Mouse (Mus musculus): ENCODE results near the gene Satb1. TPM values are rescaled to one million over a fixed set of nuclear protein-coding genes. Genes with fewer than 3 reads are reported as not detected.
A peak's percentile ranks its signal among the peaks of the same experiment; 100 is the strongest.

The Satb1 gene
- polyA plus RNA-seq, 1 experiment = 24.1 TPM

- H3K4me1 ChIP-seq (ENCODE audit: control insufficient read depth, insufficient read depth, low read length) = no peaks in the 10 kb centered on the region
- TF ChIP-seq CTCF (IDR thresholded peaks at IDR 0.05; ENCODE audit: borderline replicate concordance, insufficient read depth, low read depth, low read length) (no peak), POLR2A (IDR thresholded peaks at IDR 0.05; ENCODE audit: borderline replicate concordance, insufficient read depth, low read length) (no peak)
- peak in 1 of 2 experiments; percentile 20 for DNase-seq
- 48% methylated on average over 17 of the region's 17 CpGs for WGBS
- H3K4me3 ChIP-seq (replicated peaks; ENCODE audit: insufficient read depth, low read depth, low read length) = peak overlapping the region; percentile 25
- no peak overlapping the region for H3K27ac ChIP-seq (ENCODE audit: insufficient read depth, low read length)
- no peaks in the 10 kb centered on the region for H3K27me3 ChIP-seq (ENCODE audit: control insufficient read depth, insufficient read depth, low read length)
Observed at GRCm38 (mm10) chr17:51760997-51761655, 72.0 kb downstream of the Satb1 start.

GRCm38 (mm10) chr17:51760251-51760887, 72.7 kb downstream of the Satb1 start:
- Histone ChIP-seq H3K4me1 (ENCODE audit: control insufficient read depth, insufficient read depth, low read length) (no peaks in the 10 kb centered on the region), H3K27me3 (ENCODE audit: control insufficient read depth, insufficient read depth, low read length) (no peaks in the 10 kb centered on the region), H3K27ac (ENCODE audit: insufficient read depth, low read length) (no peak overlapping the region), H3K4me3 (replicated peaks; ENCODE audit: insufficient read depth, low read depth, low read length) (no peak overlapping the region)
- TF ChIP-seq CTCF (IDR thresholded peaks at IDR 0.05; ENCODE audit: borderline replicate concordance, insufficient read depth, low read depth, low read length) = no peak
- no peak for TF ChIP-seq POLR2A (IDR thresholded peaks at IDR 0.05; ENCODE audit: borderline replicate concordance, insufficient read depth, low read length)
- WGBS = 64% methylated on average over 17 of the region's 17 CpGs
- no peak for DNase-seq

- Histone ChIP-seq H3K27ac (ENCODE audit: insufficient read depth, low read length) (no peak overlapping the region), H3K4me3 (replicated peaks; ENCODE audit: insufficient read depth, low read depth, low read length) (no peak overlapping the region), H3K27me3 (ENCODE audit: control insufficient read depth, insufficient read depth, low read length) (no peaks in the 10 kb centered on the region), H3K4me1 (ENCODE audit: control insufficient read depth, insufficient read depth, low read length) (no peaks in the 10 kb centered on the region)
- DNase-seq = no peak
- 72% methylated on average over 4 of the region's 4 CpGs for whole genome bisulfite sequencing
- TF ChIP-seq CTCF (IDR thresholded peaks at IDR 0.05; ENCODE audit: borderline replicate concordance, insufficient read depth, low read depth, low read length) = no peak
- TF ChIP-seq POLR2A (IDR thresholded peaks at IDR 0.05; ENCODE audit: borderline replicate concordance, insufficient read depth, low read length) = no peak
Observed at GRCm38 (mm10) chr17:51759509-51759908, 73.6 kb downstream of the Satb1 start.

DNA sequence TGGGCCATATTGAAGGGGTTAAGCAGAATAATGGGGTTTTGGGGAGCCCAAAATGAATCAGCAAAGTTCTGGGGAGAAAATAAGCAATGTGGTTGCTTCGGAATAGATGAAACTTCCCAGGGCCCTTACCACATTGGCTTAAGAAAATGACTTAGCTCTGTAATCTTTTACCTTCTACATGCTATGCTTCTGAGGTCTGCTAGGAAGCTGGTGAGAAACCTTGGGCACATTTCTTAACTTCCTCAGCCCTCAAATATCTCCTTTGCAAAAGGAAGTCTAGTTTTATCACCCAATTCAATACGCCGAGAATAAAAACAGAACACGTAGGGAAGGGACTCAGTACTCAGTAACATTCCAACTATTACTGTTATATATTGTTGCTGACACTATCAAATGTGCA, 80.9 kb downstream of the Satb1 start:
- WGBS = 96% methylated on average over 4 of the region's 4 CpGs
- DNase-seq = no peak
- Histone ChIP-seq H3K27me3 (ENCODE audit: control insufficient read depth, insufficient read depth, low read length) (no peaks in the 10 kb centered on the region), H3K4me1 (ENCODE audit: control insufficient read depth, insufficient read depth, low read length) (no peaks in the 10 kb centered on the region), H3K4me3 (replicated peaks; ENCODE audit: insufficient read depth, low read depth, low read length) (no peak overlapping the region), H3K27ac (ENCODE audit: insufficient read depth, low read length) (no peak overlapping the region)
- TF ChIP-seq POLR2A (IDR thresholded peaks at IDR 0.05; ENCODE audit: borderline replicate concordance, insufficient read depth, low read length) (no peak), CTCF (IDR thresholded peaks at IDR 0.05; ENCODE audit: borderline replicate concordance, insufficient read depth, low read depth, low read length) (no peak)

DNA sequence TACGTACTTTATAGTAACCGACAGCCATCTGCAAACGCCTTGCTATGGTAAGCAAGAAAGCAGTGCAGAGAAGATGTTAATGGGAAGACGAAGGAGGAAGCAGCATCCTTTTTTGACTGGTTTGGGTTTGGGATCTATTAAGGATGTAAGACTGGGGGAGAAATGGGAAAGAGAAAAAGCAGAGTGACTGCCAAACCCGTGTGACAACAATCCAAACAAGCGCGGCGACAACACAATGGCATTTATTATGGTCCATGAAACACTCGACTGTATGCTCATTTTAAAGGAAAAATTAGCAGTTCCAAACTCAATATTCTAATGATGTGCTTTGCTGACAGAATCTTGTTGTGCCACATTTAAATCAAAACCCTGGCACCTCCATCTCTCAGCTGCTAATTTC, 85.9 kb downstream of the Satb1 start:
- TF ChIP-seq CTCF (IDR thresholded peaks at IDR 0.05; ENCODE audit: borderline replicate concordance, insufficient read depth, low read depth, low read length) = no peak
- no peak for TF ChIP-seq POLR2A (IDR thresholded peaks at IDR 0.05; ENCODE audit: borderline replicate concordance, insufficient read depth, low read length)
- no peaks in the 10 kb centered on the region for H3K27me3 ChIP-seq (ENCODE audit: control insufficient read depth, insufficient read depth, low read length)
- DNase-seq = no peak
- H3K27ac ChIP-seq (ENCODE audit: insufficient read depth, low read length) = no peak overlapping the region
- WGBS = 54% methylated on average over 9 of the region's 9 CpGs
- no peaks in the 10 kb centered on the region; the same call in 1 of the 2 replicates for H3K4me1 ChIP-seq (ENCODE audit: control insufficient read depth, insufficient read depth, low read length)
- no peak overlapping the region for H3K4me3 ChIP-seq (replicated peaks; ENCODE audit: insufficient read depth, low read depth, low read length)

DNA sequence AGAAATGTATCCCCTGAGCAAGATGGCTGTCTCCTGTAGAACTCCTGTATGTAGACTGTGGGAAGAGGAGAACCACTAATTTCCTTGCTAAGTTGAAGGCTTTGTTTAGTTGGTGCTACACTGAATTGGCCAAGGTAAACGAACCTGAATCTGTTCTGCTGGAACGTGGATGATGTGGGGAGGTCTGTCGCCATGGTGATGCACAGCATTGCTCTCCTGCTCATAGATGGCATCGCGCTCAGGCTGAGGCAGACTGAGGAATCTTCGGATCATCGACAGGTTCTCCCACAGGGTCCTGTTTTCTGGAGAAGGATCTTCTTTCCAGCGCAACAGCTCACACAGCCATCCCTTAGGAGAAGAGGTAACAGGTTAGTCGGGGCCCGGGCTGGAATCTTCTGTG, 90.6 kb downstream of the Satb1 start:
- no peak for DNase-seq
- H3K4me3 ChIP-seq (replicated peaks; ENCODE audit: insufficient read depth, low read depth, low read length) = no peak overlapping the region

DNA sequence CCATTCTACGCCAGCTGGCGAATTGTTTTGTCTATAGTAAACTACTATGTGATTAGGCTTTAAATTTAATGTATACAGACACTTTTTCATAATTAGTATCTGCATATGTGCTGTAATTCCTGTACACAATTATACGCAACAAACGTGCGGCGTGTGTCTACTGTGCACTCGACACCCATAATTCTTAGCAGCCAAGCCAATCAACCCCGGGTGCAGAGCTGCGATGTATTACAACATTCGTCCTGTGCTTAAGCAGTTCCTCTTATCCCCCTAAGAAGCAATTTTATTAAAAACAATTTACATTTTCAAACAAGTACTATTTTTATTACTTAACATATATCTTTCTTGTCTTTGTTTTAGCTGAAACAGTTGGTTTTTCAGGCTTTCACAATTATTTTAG, 92.0 kb downstream of the Satb1 start:
- DNase-seq = no peak
- TF ChIP-seq POLR2A (IDR thresholded peaks at IDR 0.05; ENCODE audit: borderline replicate concordance, insufficient read depth, low read length) = no peak
- no peak for TF ChIP-seq CTCF (IDR thresholded peaks at IDR 0.05; ENCODE audit: borderline replicate concordance, insufficient read depth, low read depth, low read length)
- Histone ChIP-seq H3K4me1 (ENCODE audit: control insufficient read depth, insufficient read depth, low read length) (no peaks in the 10 kb centered on the region; the same call in 1 of the 2 replicates), H3K27me3 (ENCODE audit: control insufficient read depth, insufficient read depth, low read length) (no peaks in the 10 kb centered on the region), H3K27ac (ENCODE audit: insufficient read depth, low read length) (no peak overlapping the region), H3K4me3 (replicated peaks; ENCODE audit: insufficient read depth, low read depth, low read length) (no peak overlapping the region)
- 97% methylated on average over 10 of the region's 10 CpGs for WGBS

More for the DNA sequence above, 90.6 kb downstream of the Satb1 start:
- Histone ChIP-seq H3K27me3 (ENCODE audit: control insufficient read depth, insufficient read depth, low read length) (no peaks in the 10 kb centered on the region), H3K4me1 (ENCODE audit: control insufficient read depth, insufficient read depth, low read length) (no peaks in the 10 kb centered on the region; the same call in 1 of the 2 replicates), H3K27ac (ENCODE audit: insufficient read depth, low read length) (no peak overlapping the region)
- WGBS = 64% methylated on average over 10 of the region's 10 CpGs
- no peak for TF ChIP-seq CTCF (IDR thresholded peaks at IDR 0.05; ENCODE audit: borderline replicate concordance, insufficient read depth, low read depth, low read length)
- no peak for TF ChIP-seq POLR2A (IDR thresholded peaks at IDR 0.05; ENCODE audit: borderline replicate concordance, insufficient read depth, low read length)

DNA sequence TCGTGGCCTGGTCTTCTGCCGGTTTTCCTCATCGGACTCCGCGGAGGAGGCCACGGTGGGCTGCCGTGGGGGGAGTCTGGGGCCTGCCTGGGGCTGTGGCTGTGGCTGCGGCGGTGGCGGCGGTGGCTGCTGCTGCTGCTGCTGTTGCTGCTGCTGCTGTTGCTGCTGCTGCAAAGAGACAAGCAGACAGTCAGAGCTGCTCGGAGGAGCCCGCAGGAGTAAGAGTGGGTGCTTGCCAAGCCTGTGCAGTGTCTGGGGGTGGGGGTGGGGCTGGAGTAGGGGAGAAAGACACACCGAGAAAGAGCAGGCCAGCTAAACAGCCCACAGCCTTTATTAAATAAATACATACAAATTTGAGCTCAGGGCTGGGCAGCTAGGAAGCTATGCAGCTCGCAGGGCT, 92.8 kb downstream of the Satb1 start:
- H3K27me3 ChIP-seq (ENCODE audit: control insufficient read depth, insufficient read depth, low read length) = no peaks in the 10 kb centered on the region
- no peak for TF ChIP-seq POLR2A (IDR thresholded peaks at IDR 0.05; ENCODE audit: borderline replicate concordance, insufficient read depth, low read length)
- TF ChIP-seq CTCF (IDR thresholded peaks at IDR 0.05; ENCODE audit: borderline replicate concordance, insufficient read depth, low read depth, low read length) = no peak
- DNase-seq = no peak
- WGBS = 72% methylated on average over 15 of the region's 15 CpGs
- H3K4me1 ChIP-seq (ENCODE audit: control insufficient read depth, insufficient read depth, low read length) = no peaks in the 10 kb centered on the region; the same call in 1 of the 2 replicates
- H3K4me3 ChIP-seq (replicated peaks; ENCODE audit: insufficient read depth, low read depth, low read length) = no peak overlapping the region
- H3K27ac ChIP-seq (ENCODE audit: insufficient read depth, low read length) = no peak overlapping the region

Measured in cerebellum, adult 2 months (tissue).